Mouse (Mus musculus): ENCODE data around the gene Fam166b.

Gene Fam166b

DNA sequence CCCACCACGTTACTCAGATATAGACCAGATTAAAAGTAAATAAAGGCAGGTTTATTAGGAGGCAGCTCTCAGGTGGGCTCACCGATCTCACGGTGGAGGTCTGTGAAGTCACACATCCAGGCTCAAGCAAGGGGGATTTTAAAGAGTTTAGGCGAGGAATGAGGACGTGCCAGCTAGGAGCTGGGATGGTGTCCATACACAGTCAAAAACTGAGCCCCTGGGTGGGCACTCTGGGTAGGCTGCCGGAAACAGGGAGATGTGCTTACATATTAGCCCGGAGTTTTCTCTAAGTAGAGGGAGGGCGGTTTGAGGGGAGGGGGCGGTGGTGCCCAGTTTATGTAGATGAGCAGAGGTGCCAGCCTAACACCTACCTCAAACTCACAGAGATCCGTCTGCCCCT lies 48.0 kb downstream of the Fam166b start:
- no peak for DNase-seq (ENCODE audit: low spot score)

DNA sequence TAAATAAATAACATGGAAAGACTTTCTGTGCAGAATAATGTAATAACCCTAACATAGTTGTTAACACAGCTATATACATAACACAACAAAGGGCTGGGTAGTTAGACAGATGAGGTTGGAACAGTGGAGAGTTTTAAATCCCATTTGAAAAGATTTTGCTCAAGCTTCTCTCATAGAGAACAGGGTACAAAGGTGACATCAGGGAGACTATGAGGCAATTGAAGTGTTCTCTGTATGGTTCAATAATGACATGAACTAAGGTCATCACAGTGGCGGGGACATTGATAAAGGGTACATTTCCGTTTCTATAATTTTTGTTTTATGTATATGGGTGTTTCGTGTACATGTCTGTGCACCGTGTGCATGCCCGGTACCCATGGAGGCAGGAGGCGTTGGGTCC lies 49.3 kb downstream of the Fam166b start:
- no peak for DNase-seq (ENCODE audit: low spot score)
